Mouse (Mus musculus) thymus, adult 2 months (tissue): ENCODE measurements around the gene Rtn1. TPM values are rescaled to one million over a fixed set of nuclear protein-coding genes. Genes with fewer than 3 reads are reported as not detected.

Experiments used
- DNase-seq: peaks from one replicate; pipeline ENCODE4 v3.0.0; 2021
- H3K27ac ChIP-seq: fragments of 200-500 bp; 2 replicates; pipeline ENCODE4 v1.5.1; 2012; ENCODE audit warnings: low read length, control low read depth; ENCODE audit not compliant: control insufficient read depth, insufficient read depth
- H3K27me3 ChIP-seq: fragments of 200-500 bp; 2 replicates; pipeline ENCODE4 v1.6.1; 2012; ENCODE audit warnings: mild to moderate bottlenecking, low read length, moderate library complexity, mixed read lengths; ENCODE audit not compliant: control insufficient read depth, insufficient read depth
- H3K36me3 ChIP-seq: fragments of 200-500 bp; 2 replicates; pipeline ENCODE4 v1.6.1; 2012; ENCODE audit warnings: mild to moderate bottlenecking, low read length, moderate library complexity; ENCODE audit not compliant: control insufficient read depth, insufficient read depth
- H3K4me1 ChIP-seq: fragments of 200-500 bp; replicated peaks from 2 replicates; pipeline ENCODE4 v1.6.1; 2012; ENCODE audit warnings: low read length; ENCODE audit not compliant: control insufficient read depth, insufficient read depth
- H3K4me3 ChIP-seq: fragments of 200-500 bp; 2 replicates; pipeline ENCODE4 v1.5.1; 2012; ENCODE audit warnings: mild to moderate bottlenecking, low read length, control low read depth, moderate library complexity; ENCODE audit not compliant: control insufficient read depth, insufficient read depth
- CTCF ChIP-seq: fragments of 200-500 bp; IDR thresholded peaks from 2 replicates; pipeline ENCODE4 v1.5.1; 2012; ENCODE audit warnings: mild to moderate bottlenecking, control low read depth, low read length, moderate library complexity, borderline replicate concordance; ENCODE audit not compliant: control insufficient read depth, poor library complexity, insufficient read depth; ENCODE audit errors: extremely low read depth
- POLR2A ChIP-seq: fragments of 200-500 bp; IDR thresholded peaks from 2 replicates; pipeline ENCODE4 v1.6.1; 2012; ENCODE audit warnings: mild to moderate bottlenecking, low read length, control low read depth, moderate library complexity; ENCODE audit not compliant: control insufficient read depth, poor library complexity, insufficient read depth; ENCODE audit errors: extremely low read depth
- WGBS: fragments of 180-500 bp; shearing (Covaris S2); methylation state at CpG from one replicate; pipeline ENCODE4 v1.1.7; 2018; 5-methylcytosine and 5-hydroxymethylcytosine counted together
- polyA plus RNA-seq: library from polyadenylated mRNA; depleted of rRNA; stranded (reverse); fragments of >200 nt; gene quantifications from 2 replicates; pipeline ENCODE4 v1.2.3, GENCODE M21; 2012

Gene Rtn1
- polyA plus RNA-seq, 1 experiment, result 1.6 TPM

GRCm38 (mm10) chr12:72388135-72388534 lies 20.7 kb downstream of the Rtn1 start:
- WGBS, result 95% methylated on average over 6 of the region's 6 CpGs
- Histone ChIP-seq H3K36me3 (no peaks in the 10 kb centered on the region), H3K27ac (no peak overlapping the region), H3K4me3 (no peak overlapping the region), H3K27me3 (no peaks in the 10 kb centered on the region), H3K4me1 (no peaks in the 10 kb centered on the region)
- no peak for DNase-seq
- TF ChIP-seq CTCF (no peak), POLR2A (no peak)

DNA sequence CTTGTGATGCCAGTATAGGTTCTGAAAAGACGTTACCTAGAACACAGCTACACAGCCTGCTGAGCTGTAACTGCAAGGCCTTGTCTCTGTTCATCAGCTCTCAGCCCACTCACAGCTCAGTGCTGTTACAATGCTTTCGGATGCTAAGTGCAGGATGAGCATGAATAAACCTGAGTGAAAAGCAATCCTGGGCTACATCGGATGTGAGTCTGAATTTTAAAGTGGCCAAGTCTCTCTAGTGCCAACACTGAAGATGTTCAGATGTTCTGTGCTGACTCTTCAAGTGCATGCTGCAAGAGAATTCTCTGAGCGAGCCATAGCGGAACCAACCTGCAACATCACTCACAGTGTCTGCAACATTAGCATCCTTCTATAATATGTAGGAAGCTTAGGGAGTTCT lies 32.5 kb downstream of the Rtn1 start:
- H3K27ac ChIP-seq, result no peak overlapping the region
- no peak for DNase-seq
- TF ChIP-seq CTCF, result no peak
- TF ChIP-seq POLR2A, result no peak
- H3K4me1 ChIP-seq, result no peaks in the 10 kb centered on the region
- WGBS, result 96% methylated on average over 5 of the region's 5 CpGs
- no peaks in the 10 kb centered on the region for H3K27me3 ChIP-seq
- H3K36me3 ChIP-seq, result no peaks in the 10 kb centered on the region
- no peak overlapping the region for H3K4me3 ChIP-seq

- H3K4me3 ChIP-seq, result no peak overlapping the region
- no peak for DNase-seq
- H3K4me1 ChIP-seq, result no peaks in the 10 kb centered on the region
- H3K27me3 ChIP-seq, result no peaks in the 10 kb centered on the region
- WGBS, result 89% methylated on average over 11 of the region's 11 CpGs
- TF ChIP-seq CTCF (no peak), POLR2A (no peak)
- no peaks in the 10 kb centered on the region for H3K36me3 ChIP-seq
- no peak overlapping the region for H3K27ac ChIP-seq
Measured at GRCm38 (mm10) chr12:72374823-72375225, 34.0 kb downstream of the Rtn1 start.

GRCm38 (mm10) chr12:72373916-72374615 lies 34.8 kb downstream of the Rtn1 start:
- Histone ChIP-seq H3K4me3 (no peak overlapping the region), H3K4me1 (no peaks in the 10 kb centered on the region), H3K36me3 (no peaks in the 10 kb centered on the region), H3K27ac (no peak overlapping the region), H3K27me3 (no peaks in the 10 kb centered on the region)
- WGBS, result 80% methylated on average over 17 of the region's 17 CpGs
- no peak for TF ChIP-seq POLR2A
- TF ChIP-seq CTCF, result no peak
- no peak for DNase-seq

GRCm38 (mm10) chr12:72370081-72370480 lies 38.8 kb downstream of the Rtn1 start:
- no peak for DNase-seq
- H3K4me1 ChIP-seq, result no peaks in the 10 kb centered on the region
- H3K27me3 ChIP-seq, result no peaks in the 10 kb centered on the region
- no peak for TF ChIP-seq CTCF
- TF ChIP-seq POLR2A, result no peak
- 87% methylated on average over 5 of the region's 5 CpGs for WGBS
- no peak overlapping the region for H3K27ac ChIP-seq
- H3K36me3 ChIP-seq, result no peaks in the 10 kb centered on the region
- no peak overlapping the region for H3K4me3 ChIP-seq

- DNase-seq, result no peak
Measured at GRCm38 (mm10) chr12:72366763-72367162, 42.1 kb downstream of the Rtn1 start.

DNA sequence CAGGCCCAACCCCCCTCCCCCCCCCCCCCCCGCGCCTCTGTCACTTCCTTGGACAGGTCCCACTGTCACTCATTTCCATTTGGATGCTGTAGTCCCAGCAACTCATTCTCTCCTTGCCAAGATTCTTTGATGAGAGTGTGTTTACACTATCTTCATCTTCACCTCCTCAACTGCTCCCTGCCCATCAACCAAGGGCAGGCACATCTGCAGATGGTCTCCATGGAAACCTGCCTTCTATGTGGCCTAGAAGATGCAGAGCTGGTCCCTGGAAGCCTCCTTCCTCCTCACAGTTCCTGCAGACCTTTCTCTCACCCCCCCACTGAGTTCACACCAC lies 42.8 kb downstream of the Rtn1 start:
- DNase-seq, result no peak
- no peak for TF ChIP-seq POLR2A
- TF ChIP-seq CTCF, result no peak
- no peaks in the 10 kb centered on the region for H3K27me3 ChIP-seq
- H3K4me3 ChIP-seq, result no peak overlapping the region
- 0 out of 2 replicates have a peak, but pooled peaks cover 3% of the 10 kb centered on the region for H3K4me1 ChIP-seq
- WGBS, result 94% methylated on average over 2 of the region's 2 CpGs
- H3K27ac ChIP-seq, result no peak overlapping the region
- no peaks in the 10 kb centered on the region for H3K36me3 ChIP-seq

More at GRCm38 (mm10) chr12:72366763-72367162, 42.1 kb downstream of the Rtn1 start:
- Histone ChIP-seq H3K4me1 (no peaks in the 10 kb centered on the region), H3K27ac (no peak overlapping the region), H3K4me3 (no peak overlapping the region), H3K27me3 (no peaks in the 10 kb centered on the region), H3K36me3 (no peaks in the 10 kb centered on the region)
- no peak for TF ChIP-seq POLR2A
- TF ChIP-seq CTCF, result no peak
- 70% methylated on average over 3 of the region's 3 CpGs for WGBS
